Mouse (Mus musculus): ENCODE measurements around the gene Tnfrsf21. TPM values are rescaled to one million over a fixed set of nuclear protein-coding genes. Genes with fewer than 3 reads are reported as not detected.
A peak's percentile ranks its signal among the peaks of the same experiment; 100 is the strongest.

Tnfrsf21 gene
- polyA plus RNA-seq, 1 experiment from 2014 or later = 23.4 TPM

- H3K9ac ChIP-seq = no peak overlapping the region
- no peaks in the 10 kb centered on the region for H3K9me3 ChIP-seq
- 30% methylated on average over 10 of the region's 10 CpGs for WGBS
- H3K27me3 ChIP-seq = no peaks in the 10 kb centered on the region
- H3K4me2 ChIP-seq = no peak overlapping the region
- H3K36me3 ChIP-seq = no peaks in the 10 kb centered on the region
- no peak overlapping the region for H3K4me3 ChIP-seq
- H3K27ac ChIP-seq = no peak overlapping the region
- no peak for ATAC-seq (ENCODE audit: insufficient number of reproducible peaks, low FRiP score, low TSS enrichment, low read depth)
- H3K4me1 ChIP-seq = peaks cover 10% of the 10 kb centered on the region
Measured at GRCm38 (mm10) chr17:43116748-43117147, 100.4 kb downstream of the Tnfrsf21 start.

GRCm38 (mm10) chr17:43119446-43119845 lies 103.1 kb downstream of the Tnfrsf21 start:
- Histone ChIP-seq H3K27me3 (no peaks in the 10 kb centered on the region), H3K4me2 (no peak overlapping the region), H3K27ac (no peak overlapping the region), H3K4me1 (peaks cover 8% of the 10 kb centered on the region; the same call in 1 of the 2 replicates), H3K9ac (no peak overlapping the region), H3K36me3 (no peaks in the 10 kb centered on the region), H3K4me3 (no peak overlapping the region), H3K9me3 (no peaks in the 10 kb centered on the region)
- no peak for ATAC-seq (ENCODE audit: insufficient number of reproducible peaks, low FRiP score, low TSS enrichment, low read depth)
- WGBS = 78% methylated on average over 12 of the region's 12 CpGs

GRCm38 (mm10) chr17:43121096-43121495 lies 104.7 kb downstream of the Tnfrsf21 start:
- Histone ChIP-seq H3K36me3 (no peaks in the 10 kb centered on the region), H3K27me3 (no peaks in the 10 kb centered on the region), H3K9ac (no peak overlapping the region), H3K4me2 (no peak overlapping the region), H3K4me1 (peaks cover 6% of the 10 kb centered on the region; the same call in 1 of the 2 replicates), H3K27ac (no peak overlapping the region), H3K4me3 (no peak overlapping the region), H3K9me3 (no peaks in the 10 kb centered on the region)
- 84% methylated on average over 2 of the region's 2 CpGs for whole genome bisulfite sequencing
- no peak for ATAC-seq (ENCODE audit: insufficient number of reproducible peaks, low FRiP score, low TSS enrichment, low read depth)

- WGBS = 60% methylated on average over 3 of the region's 3 CpGs
- Histone ChIP-seq H3K4me1 (no peaks in the 10 kb centered on the region), H3K27ac (no peak overlapping the region), H3K4me3 (no peak overlapping the region), H3K36me3 (no peaks in the 10 kb centered on the region), H3K9ac (no peak overlapping the region), H3K4me2 (no peak overlapping the region), H3K9me3 (no peaks in the 10 kb centered on the region), H3K27me3 (no peaks in the 10 kb centered on the region)
- no peak for ATAC-seq (ENCODE audit: insufficient number of reproducible peaks, low FRiP score, low TSS enrichment, low read depth)
Measured at GRCm38 (mm10) chr17:43128305-43128704, 112.0 kb downstream of the Tnfrsf21 start.

- Histone ChIP-seq H3K4me2 (no peak overlapping the region), H3K4me1 (no peaks in the 10 kb centered on the region), H3K36me3 (no peaks in the 10 kb centered on the region), H3K4me3 (no peak overlapping the region), H3K27me3 (no peaks in the 10 kb centered on the region), H3K9ac (no peak overlapping the region), H3K9me3 (no peaks in the 10 kb centered on the region), H3K27ac (no peak overlapping the region)
- peak; percentile 65; the same call in 1 of the 2 replicates for ATAC-seq (ENCODE audit: insufficient number of reproducible peaks, low FRiP score, low TSS enrichment, low read depth)
- 56% methylated on average over 7 of the region's 7 CpGs for WGBS
Measured at GRCm38 (mm10) chr17:43128908-43129533, 112.7 kb downstream of the Tnfrsf21 start.

GRCm38 (mm10) chr17:43130115-43130869 lies 113.9 kb downstream of the Tnfrsf21 start:
- 60% methylated on average over 3 of the region's 3 CpGs for WGBS

GRCm38 (mm10) chr17:43130870-43131264 lies 114.5 kb downstream of the Tnfrsf21 start:
- Histone ChIP-seq H3K36me3 (no peaks in the 10 kb centered on the region), H3K9me3 (no peaks in the 10 kb centered on the region), H3K27ac (no peak overlapping the region), H3K9ac (no peak overlapping the region), H3K4me3 (no peak overlapping the region), H3K4me1 (0 out of 2 replicates have a peak, but pooled peaks cover 3% of the 10 kb centered on the region), H3K4me2 (no peak overlapping the region), H3K27me3 (no peaks in the 10 kb centered on the region)
- 0 out of 2 replicates have a peak, but pooled peaks have one; percentile 65 for ATAC-seq (ENCODE audit: insufficient number of reproducible peaks, low FRiP score, low TSS enrichment, low read depth)

More at GRCm38 (mm10) chr17:43130115-43130869, 113.9 kb downstream of the Tnfrsf21 start:
- ATAC-seq (ENCODE audit: insufficient number of reproducible peaks, low FRiP score, low TSS enrichment, low read depth) = no peak
- H3K9me3 ChIP-seq = no peaks in the 10 kb centered on the region
- H3K27me3 ChIP-seq = no peaks in the 10 kb centered on the region
- no peaks in the 10 kb centered on the region for H3K36me3 ChIP-seq
- no peak overlapping the region for H3K9ac ChIP-seq
- H3K4me2 ChIP-seq = no peak overlapping the region
- no peak overlapping the region for H3K4me3 ChIP-seq
- no peak overlapping the region for H3K27ac ChIP-seq
- no peaks in the 10 kb centered on the region for H3K4me1 ChIP-seq

GRCm38 (mm10) chr17:43132477-43132876 lies 116.1 kb downstream of the Tnfrsf21 start:
- Histone ChIP-seq H3K9me3 (no peaks in the 10 kb centered on the region), H3K4me3 (no peak overlapping the region), H3K27ac (no peak overlapping the region), H3K27me3 (no peaks in the 10 kb centered on the region), H3K4me2 (no peak overlapping the region), H3K4me1 (0 out of 2 replicates have a peak, but pooled peaks cover 4% of the 10 kb centered on the region), H3K9ac (no peak overlapping the region), H3K36me3 (no peaks in the 10 kb centered on the region)
- WGBS = 54% methylated on average over 5 of the region's 5 CpGs
- no peak for ATAC-seq (ENCODE audit: insufficient number of reproducible peaks, low FRiP score, low TSS enrichment, low read depth)

GRCm38 (mm10) chr17:43133106-43133505 lies 116.8 kb downstream of the Tnfrsf21 start:
- H3K36me3 ChIP-seq = no peaks in the 10 kb centered on the region
- H3K27ac ChIP-seq = no peak overlapping the region
- no peak for ATAC-seq (ENCODE audit: insufficient number of reproducible peaks, low FRiP score, low TSS enrichment, low read depth)
- no peak overlapping the region for H3K4me2 ChIP-seq
- 83% methylated on average over 4 of the region's 4 CpGs for WGBS
- H3K27me3 ChIP-seq = no peaks in the 10 kb centered on the region
- 0 out of 2 replicates have a peak, but pooled peaks cover 4% of the 10 kb centered on the region for H3K4me1 ChIP-seq
- no peak overlapping the region for H3K9ac ChIP-seq
- no peaks in the 10 kb centered on the region for H3K9me3 ChIP-seq
- no peak overlapping the region for H3K4me3 ChIP-seq

GRCm38 (mm10) chr17:43134991-43135390 lies 118.6 kb downstream of the Tnfrsf21 start:
- no peak overlapping the region for H3K4me2 ChIP-seq
- WGBS = 56% methylated on average over 4 of the region's 4 CpGs
- no peak overlapping the region for H3K27ac ChIP-seq
- 0 out of 2 replicates have a peak, but pooled peaks cover 4% of the 10 kb centered on the region for H3K4me1 ChIP-seq
- no peaks in the 10 kb centered on the region for H3K36me3 ChIP-seq
- no peak overlapping the region for H3K9ac ChIP-seq
- H3K27me3 ChIP-seq = no peaks in the 10 kb centered on the region
- H3K9me3 ChIP-seq = no peaks in the 10 kb centered on the region
- no peak overlapping the region for H3K4me3 ChIP-seq
- no peak for ATAC-seq (ENCODE audit: insufficient number of reproducible peaks, low FRiP score, low TSS enrichment, low read depth)

GRCm38 (mm10) chr17:43135398-43136265 lies 119.3 kb downstream of the Tnfrsf21 start:
- 0 out of 2 replicates have a peak, but pooled peaks cover 4% of the 10 kb centered on the region for H3K4me1 ChIP-seq
- H3K9me3 ChIP-seq = no peaks in the 10 kb centered on the region
- H3K4me2 ChIP-seq = no peak overlapping the region
- H3K27me3 ChIP-seq = no peaks in the 10 kb centered on the region
- H3K4me3 ChIP-seq = no peak overlapping the region
- WGBS = 54% methylated on average over 7 of the region's 7 CpGs
- H3K36me3 ChIP-seq = no peaks in the 10 kb centered on the region
- H3K9ac ChIP-seq = no peak overlapping the region
- no peak for ATAC-seq (ENCODE audit: insufficient number of reproducible peaks, low FRiP score, low TSS enrichment, low read depth)
- no peak overlapping the region for H3K27ac ChIP-seq
